Mouse (Mus musculus) layer of hippocampus, adult 18-20 months (tissue): ENCODE measurements around the gene C1qtnf9. TPM values are rescaled to one million over a fixed set of nuclear protein-coding genes. Genes with fewer than 3 reads are reported as not detected.

Experiments used
- DNase-seq, 2 experiments: peaks; one replicate each; pipeline ENCODE4 v3.0.0; 2022; ENCODE audit warnings: low spot score in 2 of 2
- total RNA-seq, 2 experiments: library from RNA; stranded (reverse); gene quantifications; 2 replicates each; pipeline ENCODE4 v1.2.3; 2021

The C1qtnf9 gene
- total RNA-seq, 2 experiments from 2014 or later = 0.28 to 0.37 TPM

- no peak for DNase-seq
These were observed 18.1 kb upstream of the C1qtnf9 start for GRCm38 (mm10) chr14:60749880-60750279.

- no peak for DNase-seq
These were observed 16.4 kb upstream of the C1qtnf9 start for GRCm38 (mm10) chr14:60751581-60751980.

GRCm38 (mm10) chr14:60752892-60753800, 14.8 kb upstream of the C1qtnf9 start:
- DNase-seq = no peak

GRCm38 (mm10) chr14:60753801-60754126, 14.2 kb upstream of the C1qtnf9 start:
- DNase-seq = no peak

GRCm38 (mm10) chr14:60754656-60755055, 13.3 kb upstream of the C1qtnf9 start:
- DNase-seq = no peak

GRCm38 (mm10) chr14:60756271-60756670, 11.7 kb upstream of the C1qtnf9 start:
- no peak for DNase-seq

- DNase-seq = no peak
These were observed 10.7 kb upstream of the C1qtnf9 start for GRCm38 (mm10) chr14:60757265-60757664.

GRCm38 (mm10) chr14:60757722-60758121, 10.2 kb upstream of the C1qtnf9 start:
- no peak for DNase-seq

- DNase-seq = no peak
These were observed 8.8 kb upstream of the C1qtnf9 start for GRCm38 (mm10) chr14:60759097-60759496.

- no peak for DNase-seq
These were observed 6.1 kb upstream of the C1qtnf9 start for GRCm38 (mm10) chr14:60761801-60762200.

- DNase-seq = no peak
These were observed 5.2 kb upstream of the C1qtnf9 start for GRCm38 (mm10) chr14:60762754-60763153.

- no peak for DNase-seq
These were observed 4.2 kb upstream of the C1qtnf9 start for GRCm38 (mm10) chr14:60763746-60764145.

- DNase-seq = no peak
These were observed 3.4 kb upstream of the C1qtnf9 start for GRCm38 (mm10) chr14:60764526-60764925.

- no peak for DNase-seq
These were observed 2.9 kb upstream of the C1qtnf9 start for GRCm38 (mm10) chr14:60765025-60765424.

GRCm38 (mm10) chr14:60769340-60769739, 1.4 kb downstream of the C1qtnf9 start:
- no peak for DNase-seq

GRCm38 (mm10) chr14:60770594-60770993, 2.7 kb downstream of the C1qtnf9 start:
- DNase-seq = no peak

- peak; percentile 41 to 86 for DNase-seq
These were observed 3.1 kb downstream of the C1qtnf9 start for GRCm38 (mm10) chr14:60771057-60771456.

GRCm38 (mm10) chr14:60773476-60773875, 5.5 kb downstream of the C1qtnf9 start:
- DNase-seq = no peak

- peak in 1 of 2 experiments; percentile 45 for DNase-seq
These were observed 8.6 kb downstream of the C1qtnf9 start for GRCm38 (mm10) chr14:60776521-60776920.

GRCm38 (mm10) chr14:60777485-60777919, 9.6 kb downstream of the C1qtnf9 start:
- DNase-seq = no peak

GRCm38 (mm10) chr14:60779198-60779597, 11.3 kb downstream of the C1qtnf9 start:
- DNase-seq = no peak

- no peak for DNase-seq
These were observed 14.3 kb downstream of the C1qtnf9 start for GRCm38 (mm10) chr14:60782121-60782656.

GRCm38 (mm10) chr14:60783196-60783595, 15.3 kb downstream of the C1qtnf9 start:
- DNase-seq = no peak
